Mouse (Mus musculus): ENCODE measurements at regions not wholly inside any gene's neighbourhood (a gene's known extent, or its start where the extent isn't known, plus 50 kb on each side); places are given as distances from the start of the nearest gene placed in this dataset.

- Histone ChIP-seq H3K9me3 (ENCODE audit: control insufficient read depth, low read length) (no peaks in the 10 kb centered on the region), H3K4me1 (replicated peaks; ENCODE audit: control insufficient read depth, insufficient read depth) (peaks cover 7% of the 10 kb centered on the region), H3K27ac (replicated peaks) (peak overlapping the region; percentile 49; the same call in 1 of the 2 replicates), H3K36me3 (ENCODE audit: control insufficient read depth, insufficient read depth, low read length) (no peaks in the 10 kb centered on the region), H3K4me2 (replicated peaks; ENCODE audit: low read depth) (no peak overlapping the region), H3K27me3 (ENCODE audit: control insufficient read depth, insufficient read depth, low read length) (no peaks in the 10 kb centered on the region), H3K9ac (ENCODE audit: low read length) (no peak overlapping the region), H3K4me3 (ENCODE audit: low read depth, low read length) (no peak overlapping the region)
- ATAC-seq (ENCODE audit: low FRiP score, low TSS enrichment): peak; percentile 64; the same call in 1 of the 2 replicates
- DNase-seq (ENCODE audit: low spot score): peak; percentile 24
- TF ChIP-seq EP300 (optimal IDR thresholded peaks at IDR 0.05) (no peak), CTCF (IDR thresholded peaks at IDR 0.05; ENCODE audit: low read depth) (no peak)
- WGBS: 12% methylated on average over 4 of the region's 4 CpGs
Measured at GRCm38 (mm10) chr10:83995913-83996312, 273.2 kb downstream of the 1500009L16Rik start.

- H3K9ac ChIP-seq (ENCODE audit: low read length): no peak overlapping the region
- H3K27me3 ChIP-seq (ENCODE audit: control insufficient read depth, insufficient read depth, low read length): no peaks in the 10 kb centered on the region
- no peak overlapping the region for H3K4me2 ChIP-seq (replicated peaks; ENCODE audit: low read depth)
- ATAC-seq (ENCODE audit: low FRiP score, low TSS enrichment): no peak
- H3K27ac ChIP-seq (replicated peaks): no peak overlapping the region; the same call in 1 of the 2 replicates
- TF ChIP-seq EP300 (optimal IDR thresholded peaks at IDR 0.05): no peak
- peak; percentile 65 for TF ChIP-seq CTCF (IDR thresholded peaks at IDR 0.05; ENCODE audit: low read depth)
- peaks cover 7% of the 10 kb centered on the region for H3K4me1 ChIP-seq (replicated peaks; ENCODE audit: control insufficient read depth, insufficient read depth)
- no peaks in the 10 kb centered on the region for H3K36me3 ChIP-seq (ENCODE audit: control insufficient read depth, insufficient read depth, low read length)
- DNase-seq (ENCODE audit: low spot score): no peak
- 85% methylated on average over 2 of the region's 2 CpGs for WGBS
- H3K9me3 ChIP-seq (ENCODE audit: control insufficient read depth, low read length): no peaks in the 10 kb centered on the region
- no peak overlapping the region for H3K4me3 ChIP-seq (ENCODE audit: low read depth, low read length)
Measured at GRCm38 (mm10) chr10:83996489-83996888, 273.8 kb downstream of the 1500009L16Rik start.

GRCm38 (mm10) chr10:84000436-84001208, 278.0 kb downstream of the 1500009L16Rik start:
- H3K9ac ChIP-seq (ENCODE audit: low read length): no peak overlapping the region
- TF ChIP-seq CTCF (IDR thresholded peaks at IDR 0.05; ENCODE audit: low read depth): no peak
- TF ChIP-seq EP300 (optimal IDR thresholded peaks at IDR 0.05): no peak
- no peak for ATAC-seq (ENCODE audit: low FRiP score, low TSS enrichment)

GRCm38 (mm10) chr10:84002744-84003143, 280.1 kb downstream of the 1500009L16Rik start:
- Histone ChIP-seq H3K4me3 (ENCODE audit: low read depth, low read length) (no peak overlapping the region), H3K27me3 (ENCODE audit: control insufficient read depth, insufficient read depth, low read length) (no peaks in the 10 kb centered on the region), H3K9me3 (ENCODE audit: control insufficient read depth, low read length) (no peaks in the 10 kb centered on the region), H3K4me2 (replicated peaks; ENCODE audit: low read depth) (no peak overlapping the region), H3K27ac (replicated peaks) (no peak overlapping the region), H3K4me1 (replicated peaks; ENCODE audit: control insufficient read depth, insufficient read depth) (no peaks in the 10 kb centered on the region), H3K9ac (ENCODE audit: low read length) (no peak overlapping the region), H3K36me3 (ENCODE audit: control insufficient read depth, insufficient read depth, low read length) (no peaks in the 10 kb centered on the region)
- ATAC-seq (ENCODE audit: low FRiP score, low TSS enrichment) (no peak), DNase-seq (ENCODE audit: low spot score) (no peak)
- whole genome bisulfite sequencing: 79% methylated on average over 2 of the region's 2 CpGs
- TF ChIP-seq CTCF (IDR thresholded peaks at IDR 0.05; ENCODE audit: low read depth) (no peak), EP300 (optimal IDR thresholded peaks at IDR 0.05) (no peak)

More at GRCm38 (mm10) chr10:84000436-84001208, 278.0 kb downstream of the 1500009L16Rik start:
- no peak for DNase-seq (ENCODE audit: low spot score)
- Histone ChIP-seq H3K27me3 (ENCODE audit: control insufficient read depth, insufficient read depth, low read length) (no peaks in the 10 kb centered on the region), H3K4me1 (replicated peaks; ENCODE audit: control insufficient read depth, insufficient read depth) (peaks cover 4% of the 10 kb centered on the region), H3K9me3 (ENCODE audit: control insufficient read depth, low read length) (no peaks in the 10 kb centered on the region), H3K27ac (replicated peaks) (no peak overlapping the region), H3K36me3 (ENCODE audit: control insufficient read depth, insufficient read depth, low read length) (no peaks in the 10 kb centered on the region), H3K4me2 (replicated peaks; ENCODE audit: low read depth) (no peak overlapping the region), H3K4me3 (ENCODE audit: low read depth, low read length) (no peak overlapping the region)
- WGBS: 49% methylated on average over 7 of the region's 7 CpGs

GRCm38 (mm10) chr10:84003601-84004149, 281.0 kb downstream of the 1500009L16Rik start:
- Histone ChIP-seq H3K4me1 (replicated peaks; ENCODE audit: control insufficient read depth, insufficient read depth) (no peaks in the 10 kb centered on the region), H3K27ac (replicated peaks) (no peak overlapping the region), H3K9ac (ENCODE audit: low read length) (no peak overlapping the region), H3K27me3 (ENCODE audit: control insufficient read depth, insufficient read depth, low read length) (no peaks in the 10 kb centered on the region), H3K9me3 (ENCODE audit: control insufficient read depth, low read length) (no peaks in the 10 kb centered on the region), H3K4me2 (replicated peaks; ENCODE audit: low read depth) (no peak overlapping the region), H3K36me3 (ENCODE audit: control insufficient read depth, insufficient read depth, low read length) (no peaks in the 10 kb centered on the region), H3K4me3 (ENCODE audit: low read depth, low read length) (no peak overlapping the region)
- DNase-seq (ENCODE audit: low spot score): no peak
- 44% methylated on average over 8 of the region's 8 CpGs for WGBS
- no peak for TF ChIP-seq EP300 (optimal IDR thresholded peaks at IDR 0.05)
- no peak for TF ChIP-seq CTCF (IDR thresholded peaks at IDR 0.05; ENCODE audit: low read depth)
- no peak for ATAC-seq (ENCODE audit: low FRiP score, low TSS enrichment)

GRCm38 (mm10) chr10:84008923-84009322, 286.3 kb downstream of the 1500009L16Rik start:
- WGBS: 47% methylated on average over 4 of the region's 4 CpGs
- Histone ChIP-seq H3K4me3 (ENCODE audit: low read depth, low read length) (no peak overlapping the region), H3K36me3 (ENCODE audit: control insufficient read depth, insufficient read depth, low read length) (no peaks in the 10 kb centered on the region), H3K4me1 (replicated peaks; ENCODE audit: control insufficient read depth, insufficient read depth) (no peaks in the 10 kb centered on the region), H3K27me3 (ENCODE audit: control insufficient read depth, insufficient read depth, low read length) (no peaks in the 10 kb centered on the region), H3K9me3 (ENCODE audit: control insufficient read depth, low read length) (no peaks in the 10 kb centered on the region), H3K27ac (replicated peaks) (no peak overlapping the region), H3K9ac (ENCODE audit: low read length) (no peak overlapping the region), H3K4me2 (replicated peaks; ENCODE audit: low read depth) (no peak overlapping the region)
- DNase-seq (ENCODE audit: low spot score) (no peak), ATAC-seq (ENCODE audit: low FRiP score, low TSS enrichment) (no peak)
- TF ChIP-seq CTCF (IDR thresholded peaks at IDR 0.05; ENCODE audit: low read depth) (no peak), EP300 (optimal IDR thresholded peaks at IDR 0.05) (no peak)
